Mouse (Mus musculus) embryonic facial prominence, embryonic 12.5 days (tissue): ENCODE measurements at regions not wholly inside any gene's neighbourhood (a gene's known extent, or its start where the extent isn't known, plus 50 kb on each side); places are given as distances from the start of the nearest gene placed in this dataset.

Experiments used
- ATAC-seq: fragments of 200-750 bp; cut with Nextera tagmentation; 2 replicates; pipeline ENCODE4 v1.8.0; 2017; ENCODE audit not compliant: insufficient number of reproducible peaks, insufficient read depth, low FRiP score, low TSS enrichment
- H3K27ac ChIP-seq: fragments of 300-500 bp; sonication (generic); 2 replicates; pipeline ENCODE4 v1.5.1; 2016; ENCODE audit warnings: mild to moderate bottlenecking
- H3K27me3 ChIP-seq: fragments of 300-500 bp; sonication (generic); 2 replicates; pipeline ENCODE4 v1.6.1; 2016; ENCODE audit warnings: mild to moderate bottlenecking, moderate library complexity
- H3K36me3 ChIP-seq: fragments of 300-500 bp; sonication (generic); 2 replicates; pipeline ENCODE4 v1.6.1; 2016; ENCODE audit warnings: mild to moderate bottlenecking
- H3K4me1 ChIP-seq: fragments of 300-500 bp; sonication (generic); 2 replicates; pipeline ENCODE4 v1.6.1; 2016
- H3K4me2 ChIP-seq: fragments of 300-500 bp; sonication (generic); replicated peaks from 2 replicates; pipeline ENCODE4 v1.6.1; 2016; ENCODE audit warnings: mild to moderate bottlenecking, moderate library complexity
- H3K4me3 ChIP-seq: fragments of 300-500 bp; sonication (generic); 2 replicates; pipeline ENCODE4 v1.5.1; 2016; ENCODE audit warnings: mild to moderate bottlenecking
- H3K9ac ChIP-seq: fragments of 300-500 bp; sonication (generic); 2 replicates; pipeline ENCODE4 v1.6.1; 2016; ENCODE audit warnings: mild to moderate bottlenecking, moderate library complexity
- H3K9me3 ChIP-seq: fragments of 300-500 bp; sonication (generic); 2 replicates; pipeline ENCODE4 v1.6.1; 2016; ENCODE audit warnings: mild to moderate bottlenecking, moderate library complexity
- WGBS: fragments of 180-500 bp; shearing (Covaris S2); methylation state at CpG from one replicate; pipeline ENCODE4 v1.1.7; 2016; 5-methylcytosine and 5-hydroxymethylcytosine counted together

DNA sequence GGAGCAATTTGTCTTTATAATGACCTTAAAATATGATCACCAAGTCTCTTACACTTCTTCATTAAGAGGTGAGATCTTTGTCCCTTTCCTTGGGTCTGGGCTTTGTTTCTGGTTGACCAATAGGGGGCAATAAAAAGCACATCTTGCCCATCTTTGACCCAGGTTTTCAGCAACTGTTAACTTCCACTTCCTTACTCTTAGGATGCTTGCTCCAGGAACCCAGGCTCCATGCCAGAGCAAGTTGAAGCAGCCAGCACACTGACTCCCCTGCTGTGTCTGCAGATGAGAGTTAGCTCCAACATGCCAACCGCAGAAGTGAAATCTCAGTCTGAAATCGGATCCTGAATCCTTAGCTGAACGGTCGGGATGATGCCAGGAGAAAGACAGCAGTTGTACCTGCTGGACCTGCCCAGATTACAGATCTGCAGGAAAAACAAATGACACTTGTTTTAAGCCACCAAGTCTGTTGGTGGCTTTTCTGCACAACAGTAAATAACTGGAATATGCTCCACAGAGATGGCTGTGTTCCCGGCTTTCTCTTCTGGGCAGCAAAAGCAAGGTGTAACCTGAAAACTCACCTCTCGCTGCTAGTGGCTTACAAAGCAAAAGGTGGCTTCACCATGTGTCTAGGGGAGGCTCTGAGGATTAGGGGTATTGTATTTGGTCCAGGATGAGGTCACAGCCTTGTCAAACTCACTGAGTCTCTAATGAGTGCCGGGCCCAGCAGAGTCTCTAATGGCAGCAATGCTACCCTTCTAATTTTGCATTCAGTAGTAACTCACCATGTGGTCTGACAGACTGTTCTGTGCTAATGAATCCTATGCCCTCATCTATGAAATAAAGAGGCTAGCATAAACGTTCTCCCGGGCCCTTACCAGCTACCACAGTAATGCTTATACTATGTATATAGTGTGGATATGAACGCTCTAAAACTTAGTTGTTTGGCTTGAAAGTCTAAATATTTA lies 241.8 kb upstream of the Fbxo33 start:
- Histone ChIP-seq H3K27me3 (no peaks in the 10 kb centered on the region), H3K9me3 (no peaks in the 10 kb centered on the region), H3K36me3 (no peaks in the 10 kb centered on the region), H3K4me1 (no peaks in the 10 kb centered on the region), H3K9ac (no peak overlapping the region), H3K4me2 (no peak overlapping the region), H3K27ac (no peak overlapping the region), H3K4me3 (no peak overlapping the region)
- WGBS: 72% methylated on average over 10 of the region's 10 CpGs
- ATAC-seq: peak; percentile 41; the same call in 1 of the 2 replicates

DNA sequence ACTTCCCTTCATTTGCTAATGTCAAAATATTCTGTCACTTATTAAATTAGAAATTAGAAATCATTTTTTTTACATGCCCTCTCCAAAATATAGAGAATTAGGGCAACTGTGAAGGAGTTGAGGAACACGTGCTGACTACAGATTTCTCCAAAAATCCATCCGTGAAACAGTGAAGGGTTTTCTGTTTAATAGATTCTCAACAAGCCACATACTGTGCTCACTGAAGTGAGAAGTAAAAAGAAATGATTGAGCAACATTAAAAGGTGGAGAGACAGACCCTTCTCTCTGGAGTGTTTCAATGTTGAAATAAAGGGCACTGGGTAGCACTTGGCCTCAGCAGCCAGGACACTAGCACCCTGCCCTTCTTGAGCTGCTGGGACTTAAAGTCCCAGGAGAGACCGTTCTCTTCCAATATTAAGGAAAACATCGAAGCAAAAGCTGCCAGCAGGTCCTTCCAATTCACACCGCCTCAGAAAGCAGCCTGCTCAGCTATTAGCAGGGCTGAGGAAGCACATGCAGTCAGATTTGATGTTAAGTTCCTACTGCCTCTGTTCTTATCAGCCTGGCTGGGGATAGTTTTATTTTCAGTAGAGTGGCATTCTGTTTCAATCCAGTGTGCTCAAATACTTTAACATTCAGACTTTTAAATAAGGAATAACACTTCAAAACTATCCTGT lies 236.8 kb upstream of the Fbxo33 start:
- H3K9me3 ChIP-seq: no peaks in the 10 kb centered on the region
- WGBS: 75% methylated on average over 5 of the region's 5 CpGs
- H3K9ac ChIP-seq: no peak overlapping the region
- no peak overlapping the region for H3K4me3 ChIP-seq
- H3K36me3 ChIP-seq: no peaks in the 10 kb centered on the region
- H3K27ac ChIP-seq: no peak overlapping the region
- H3K4me2 ChIP-seq: no peak overlapping the region
- ATAC-seq: no peak
- no peaks in the 10 kb centered on the region for H3K27me3 ChIP-seq
- H3K4me1 ChIP-seq: no peaks in the 10 kb centered on the region

DNA sequence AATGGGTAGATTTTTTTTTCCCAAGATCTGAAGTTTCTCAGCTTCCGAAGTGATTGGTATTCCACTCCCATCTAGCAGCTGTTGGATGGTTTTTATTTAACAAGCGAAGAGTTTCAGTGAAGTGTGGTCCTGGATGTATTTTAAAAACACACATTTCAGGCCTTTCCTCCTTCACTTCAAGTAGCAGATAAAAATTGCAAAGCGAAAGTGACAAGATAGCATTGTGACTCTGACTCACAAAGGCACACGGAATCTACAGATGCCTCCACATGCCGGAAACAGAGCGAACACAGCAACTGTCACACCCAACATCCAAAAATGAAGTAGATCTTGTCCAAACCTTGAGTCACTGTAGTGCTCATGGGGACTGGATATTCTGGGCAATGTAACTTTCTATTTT lies 195.5 kb upstream of the Fbxo33 start:
- WGBS: 90% methylated on average over 6 of the region's 6 CpGs
- no peak overlapping the region for H3K4me3 ChIP-seq
- no peaks in the 10 kb centered on the region for H3K4me1 ChIP-seq
- no peak for ATAC-seq
- no peak overlapping the region for H3K9ac ChIP-seq
- no peak overlapping the region for H3K4me2 ChIP-seq
- no peaks in the 10 kb centered on the region for H3K36me3 ChIP-seq
- no peak overlapping the region for H3K27ac ChIP-seq
- H3K27me3 ChIP-seq: no peaks in the 10 kb centered on the region
- H3K9me3 ChIP-seq: no peaks in the 10 kb centered on the region

DNA sequence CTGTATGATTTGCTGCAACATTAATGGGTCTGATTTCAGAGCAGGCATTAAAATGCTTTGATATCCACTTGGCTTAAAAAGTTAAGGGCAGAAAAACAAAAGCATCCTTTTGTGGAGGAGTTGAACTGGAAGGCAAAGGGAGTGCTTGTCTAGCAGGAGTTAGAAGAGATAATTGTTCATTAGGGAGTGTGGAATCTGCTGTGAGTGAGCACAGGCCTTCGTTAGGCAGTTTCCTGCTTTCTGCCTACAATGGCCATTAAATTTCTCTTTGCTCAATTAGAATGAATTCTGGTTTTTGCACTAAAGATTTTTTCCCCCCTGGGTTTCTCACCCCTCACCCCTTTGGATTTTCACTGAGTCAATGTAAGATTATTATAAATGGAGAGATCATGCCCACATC lies 192.0 kb upstream of the Fbxo33 start:
- Histone ChIP-seq H3K36me3 (no peaks in the 10 kb centered on the region), H3K9me3 (no peaks in the 10 kb centered on the region), H3K4me3 (no peak overlapping the region), H3K27me3 (no peaks in the 10 kb centered on the region), H3K27ac (no peak overlapping the region), H3K9ac (no peak overlapping the region), H3K4me2 (no peak overlapping the region), H3K4me1 (no peaks in the 10 kb centered on the region)
- no peak for ATAC-seq
- WGBS: 50% methylated on average over 1 of the region's 1 CpGs

DNA sequence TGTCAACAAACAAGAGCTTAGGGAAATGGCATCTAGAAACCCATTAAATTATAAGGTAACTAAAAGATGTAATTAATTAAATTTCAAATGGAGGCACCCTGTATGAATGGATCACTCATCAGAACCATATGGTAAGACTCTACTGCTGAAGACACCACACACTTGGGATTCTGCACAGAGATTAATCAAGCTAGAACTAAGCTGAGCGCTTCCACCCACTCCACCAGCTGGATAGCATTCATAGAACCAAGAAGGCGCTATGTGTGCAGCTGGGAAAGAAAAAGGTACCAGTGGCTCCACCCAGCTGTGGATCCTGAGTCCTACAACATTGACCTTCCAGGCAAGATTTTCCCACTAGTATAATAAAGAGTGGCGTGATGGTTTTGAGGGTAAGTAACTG lies 171.6 kb upstream of the Fbxo33 start:
- H3K36me3 ChIP-seq: no peaks in the 10 kb centered on the region
- no peak overlapping the region for H3K4me2 ChIP-seq
- H3K4me1 ChIP-seq: no peaks in the 10 kb centered on the region
- no peaks in the 10 kb centered on the region for H3K9me3 ChIP-seq
- WGBS: 93% methylated on average over 3 of the region's 3 CpGs
- H3K27ac ChIP-seq: no peak overlapping the region
- no peak overlapping the region for H3K9ac ChIP-seq
- no peak for ATAC-seq
- H3K4me3 ChIP-seq: no peak overlapping the region
- no peaks in the 10 kb centered on the region for H3K27me3 ChIP-seq

DNA sequence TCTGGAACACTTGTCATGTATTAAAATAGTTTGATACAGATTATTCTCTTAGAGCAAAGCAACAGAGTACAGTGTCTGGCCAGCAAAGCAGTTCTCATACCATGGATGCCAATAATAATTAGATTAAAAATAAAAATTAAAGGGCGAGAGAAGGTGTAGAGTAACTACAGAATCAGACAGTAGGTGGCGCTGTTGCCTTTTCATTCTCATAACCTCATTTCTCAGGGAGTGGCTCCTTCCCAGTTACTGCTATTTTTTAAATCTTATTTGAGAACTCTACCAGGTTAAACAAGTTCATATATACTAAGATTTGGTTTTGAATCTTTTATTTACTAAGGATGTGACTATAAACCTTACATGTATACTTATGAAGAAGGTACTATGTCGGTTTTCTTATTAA lies 163.3 kb upstream of the Fbxo33 start:
- no peaks in the 10 kb centered on the region for H3K9me3 ChIP-seq
- no peaks in the 10 kb centered on the region for H3K27me3 ChIP-seq
- ATAC-seq: no peak
- no peaks in the 10 kb centered on the region for H3K36me3 ChIP-seq
- no peak overlapping the region for H3K9ac ChIP-seq
- H3K4me2 ChIP-seq: no peak overlapping the region
- WGBS: 30% methylated on average over 3 of the region's 3 CpGs
- no peak overlapping the region for H3K27ac ChIP-seq
- no peak overlapping the region for H3K4me3 ChIP-seq
- no peaks in the 10 kb centered on the region for H3K4me1 ChIP-seq

DNA sequence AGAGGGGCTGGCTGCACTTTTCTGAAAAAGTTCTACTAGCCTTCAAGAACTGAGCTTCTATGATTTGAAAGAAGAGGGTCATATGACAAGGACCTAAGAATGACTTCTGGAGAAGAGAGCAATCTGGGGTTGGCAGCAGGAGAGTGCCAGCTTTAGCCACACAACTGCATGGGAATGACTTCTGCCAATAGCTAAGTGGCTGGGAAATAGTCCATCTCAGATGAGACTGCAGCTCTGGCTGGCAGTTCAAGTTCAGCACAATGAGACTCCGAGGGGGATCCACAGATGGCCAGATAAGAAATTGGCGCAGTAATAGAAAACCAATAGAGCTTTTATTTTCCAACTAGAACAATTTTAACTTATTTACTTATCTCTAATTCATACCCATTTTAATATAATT lies 122.1 kb upstream of the Fbxo33 start:
- H3K27ac ChIP-seq: no peak overlapping the region
- no peaks in the 10 kb centered on the region for H3K36me3 ChIP-seq
- 88% methylated on average over 2 of the region's 2 CpGs for WGBS
- no peaks in the 10 kb centered on the region for H3K4me1 ChIP-seq
- no peaks in the 10 kb centered on the region for H3K9me3 ChIP-seq
- no peak overlapping the region for H3K9ac ChIP-seq
- no peak overlapping the region for H3K4me3 ChIP-seq
- no peak overlapping the region for H3K4me2 ChIP-seq
- H3K27me3 ChIP-seq: no peaks in the 10 kb centered on the region
- ATAC-seq: no peak

DNA sequence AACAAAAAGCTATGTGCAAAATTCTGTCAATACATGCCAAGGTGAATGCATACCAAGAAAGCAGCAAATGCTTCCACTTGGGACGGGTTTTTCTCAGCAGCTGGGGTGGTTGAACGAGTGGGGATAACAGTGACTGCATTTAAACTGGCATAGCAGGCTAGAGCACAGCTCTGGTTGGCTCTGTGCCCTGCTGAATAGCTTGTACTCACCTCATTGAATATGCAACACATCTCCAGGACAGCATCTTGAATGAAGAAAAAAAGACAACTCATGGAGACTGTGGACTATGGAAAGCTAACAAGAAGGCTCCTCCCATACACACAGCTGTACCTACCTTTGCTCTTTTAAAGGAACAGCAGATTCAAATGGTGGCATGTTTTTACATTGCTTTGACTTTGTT lies 111.2 kb upstream of the Fbxo33 start:
- no peaks in the 10 kb centered on the region for H3K27me3 ChIP-seq
- ATAC-seq: no peak
- H3K27ac ChIP-seq: no peak overlapping the region
- 74% methylated on average over 2 of the region's 2 CpGs for WGBS
- no peak overlapping the region for H3K4me2 ChIP-seq
- no peak overlapping the region for H3K4me3 ChIP-seq
- no peaks in the 10 kb centered on the region for H3K4me1 ChIP-seq
- H3K9ac ChIP-seq: no peak overlapping the region
- H3K36me3 ChIP-seq: no peaks in the 10 kb centered on the region
- no peaks in the 10 kb centered on the region for H3K9me3 ChIP-seq

DNA sequence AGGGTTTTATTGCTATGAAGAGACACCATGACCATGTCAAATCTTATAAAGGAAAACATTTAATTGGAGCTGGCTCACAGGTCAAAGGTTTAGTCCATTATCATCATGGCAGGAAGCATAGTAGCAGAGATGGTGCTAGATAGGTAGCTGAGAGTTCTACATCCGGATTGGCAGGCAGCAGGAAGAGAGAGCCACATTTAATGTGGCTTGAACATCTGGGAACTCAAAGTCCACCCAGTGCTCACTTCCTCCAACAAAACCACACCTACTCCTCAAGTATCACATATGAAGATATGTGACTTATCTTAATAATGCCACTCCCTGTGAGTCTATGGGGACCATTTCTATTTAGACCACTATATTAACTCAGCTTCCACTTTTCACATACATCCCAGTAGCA lies 93.2 kb upstream of the Fbxo33 start:
- WGBS: 93% methylated on average over 1 of the region's 1 CpGs
- Histone ChIP-seq H3K27ac (no peak overlapping the region), H3K9me3 (no peaks in the 10 kb centered on the region), H3K4me1 (no peaks in the 10 kb centered on the region), H3K9ac (no peak overlapping the region), H3K27me3 (no peaks in the 10 kb centered on the region), H3K4me2 (no peak overlapping the region), H3K4me3 (no peak overlapping the region), H3K36me3 (no peaks in the 10 kb centered on the region)
- no peak for ATAC-seq

DNA sequence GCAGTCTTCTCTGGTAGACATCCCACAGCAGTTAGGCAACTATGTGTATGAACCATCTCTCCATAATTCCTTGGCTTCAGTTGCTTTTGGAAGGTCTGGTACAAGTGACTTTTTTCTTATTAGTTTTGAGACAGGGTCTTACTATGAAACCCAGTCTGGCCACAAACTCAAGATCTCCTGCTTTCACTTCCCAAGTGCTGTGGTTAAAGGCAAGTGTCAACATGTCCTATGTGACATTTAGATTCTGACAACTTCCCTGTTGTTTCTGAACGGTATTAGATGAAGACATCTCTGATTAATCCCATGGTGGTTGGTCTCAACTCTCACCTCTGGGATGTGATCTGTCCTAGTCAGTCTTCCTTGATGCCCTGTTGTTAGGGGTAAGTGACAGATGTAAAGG lies 88.4 kb upstream of the Fbxo33 start:
- no peak overlapping the region for H3K27ac ChIP-seq
- 67% methylated on average over 1 of the region's 1 CpGs for WGBS

DNA sequence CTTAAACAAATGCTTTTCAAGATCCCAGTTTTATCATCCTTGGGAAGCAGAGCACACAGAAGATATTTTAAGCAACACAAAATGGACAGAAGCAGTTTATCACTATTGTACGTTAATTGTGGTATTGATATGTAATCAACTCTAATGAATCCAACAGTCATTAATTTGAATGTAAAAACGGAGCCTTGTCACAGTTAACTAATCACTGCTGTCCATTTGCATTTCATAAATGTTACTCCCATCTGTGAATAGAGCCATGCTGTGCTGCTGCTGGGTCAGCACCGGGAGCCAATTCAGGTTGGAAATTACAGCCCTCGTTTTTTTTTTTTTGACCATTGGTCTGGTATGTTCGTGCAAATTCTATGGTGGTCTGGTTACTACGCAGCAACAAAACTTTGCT lies 85.0 kb upstream of the Fbxo33 start:
- H3K4me3 ChIP-seq: no peak overlapping the region
- ATAC-seq: no peak
- H3K4me1 ChIP-seq: no peaks in the 10 kb centered on the region
- no peak overlapping the region for H3K9ac ChIP-seq
- no peaks in the 10 kb centered on the region for H3K36me3 ChIP-seq
- no peaks in the 10 kb centered on the region for H3K27me3 ChIP-seq
- no peaks in the 10 kb centered on the region for H3K9me3 ChIP-seq
- no peak overlapping the region for H3K4me2 ChIP-seq
- WGBS: 66% methylated on average over 6 of the region's 6 CpGs
- H3K27ac ChIP-seq: no peak overlapping the region

More for the DNA sequence above, 88.4 kb upstream of the Fbxo33 start:
- Histone ChIP-seq H3K9ac (no peak overlapping the region), H3K4me3 (no peak overlapping the region), H3K4me1 (no peaks in the 10 kb centered on the region), H3K27me3 (no peaks in the 10 kb centered on the region), H3K36me3 (no peaks in the 10 kb centered on the region), H3K9me3 (no peaks in the 10 kb centered on the region), H3K4me2 (no peak overlapping the region)
- no peak for ATAC-seq
